Mouse (Mus musculus): ENCODE results near the gene Sertad3. TPM values are rescaled to one million over a fixed set of nuclear protein-coding genes. Genes with fewer than 3 reads are reported as not detected.

Sertad3 gene
- polyA plus RNA-seq (2017; shearing (Covaris generic)), result 61.8 TPM

GRCm38 (mm10) chr7:27473156-27473834 lies at the start of gene Sertad3:
Sertad3 (plus strand) TSS chr7:27473768.

DNA sequence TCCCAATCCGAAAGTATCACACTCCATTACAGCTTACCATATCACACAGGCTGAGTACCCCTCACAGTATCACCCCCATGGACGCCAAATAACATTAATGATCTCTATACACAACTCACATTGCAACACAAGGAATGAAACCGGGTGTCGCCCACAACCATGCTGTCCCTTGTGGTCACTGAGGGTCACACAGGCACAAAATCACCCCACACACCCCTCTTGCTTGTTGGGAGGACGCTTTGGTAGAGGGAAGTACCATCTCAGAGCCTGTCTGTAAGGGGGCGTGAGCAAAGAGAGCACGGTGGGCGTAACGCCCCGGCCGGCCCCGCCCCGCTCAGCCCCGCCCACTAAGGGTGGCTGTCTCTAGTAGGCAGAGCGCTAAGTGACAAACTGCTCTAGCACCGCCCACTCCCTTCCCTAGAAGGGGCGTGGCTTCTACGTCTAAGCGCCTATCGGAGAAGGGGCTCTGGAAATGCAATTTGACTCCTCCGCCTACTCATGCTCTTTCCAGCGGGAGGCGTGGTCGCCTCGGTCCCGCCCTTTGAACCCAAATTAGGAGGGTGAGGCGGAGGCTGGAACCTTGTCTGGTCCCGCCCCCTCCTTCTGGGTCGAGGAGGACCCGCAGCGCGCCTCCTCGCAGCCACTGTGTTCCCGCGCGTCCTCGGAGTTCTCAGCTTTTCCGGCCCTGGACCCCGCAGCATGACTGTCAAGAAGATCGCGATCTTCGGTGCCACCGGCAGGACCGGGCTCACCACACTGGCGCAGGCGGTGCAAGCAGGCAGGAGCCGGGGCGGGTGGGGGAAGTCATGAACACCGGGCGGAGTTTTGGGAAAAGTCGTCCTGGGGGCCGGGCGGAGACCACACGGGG lies 25.9 kb upstream of the Sertad3 start, which contains the start of the genes Sptbn4 and Blvrb:
Sptbn4 (minus strand) TSS at position 268 of the 868 bp plus-strand sequence.
Blvrb (plus strand) TSS at position 560 of the 868 bp plus-strand sequence.

DNA sequence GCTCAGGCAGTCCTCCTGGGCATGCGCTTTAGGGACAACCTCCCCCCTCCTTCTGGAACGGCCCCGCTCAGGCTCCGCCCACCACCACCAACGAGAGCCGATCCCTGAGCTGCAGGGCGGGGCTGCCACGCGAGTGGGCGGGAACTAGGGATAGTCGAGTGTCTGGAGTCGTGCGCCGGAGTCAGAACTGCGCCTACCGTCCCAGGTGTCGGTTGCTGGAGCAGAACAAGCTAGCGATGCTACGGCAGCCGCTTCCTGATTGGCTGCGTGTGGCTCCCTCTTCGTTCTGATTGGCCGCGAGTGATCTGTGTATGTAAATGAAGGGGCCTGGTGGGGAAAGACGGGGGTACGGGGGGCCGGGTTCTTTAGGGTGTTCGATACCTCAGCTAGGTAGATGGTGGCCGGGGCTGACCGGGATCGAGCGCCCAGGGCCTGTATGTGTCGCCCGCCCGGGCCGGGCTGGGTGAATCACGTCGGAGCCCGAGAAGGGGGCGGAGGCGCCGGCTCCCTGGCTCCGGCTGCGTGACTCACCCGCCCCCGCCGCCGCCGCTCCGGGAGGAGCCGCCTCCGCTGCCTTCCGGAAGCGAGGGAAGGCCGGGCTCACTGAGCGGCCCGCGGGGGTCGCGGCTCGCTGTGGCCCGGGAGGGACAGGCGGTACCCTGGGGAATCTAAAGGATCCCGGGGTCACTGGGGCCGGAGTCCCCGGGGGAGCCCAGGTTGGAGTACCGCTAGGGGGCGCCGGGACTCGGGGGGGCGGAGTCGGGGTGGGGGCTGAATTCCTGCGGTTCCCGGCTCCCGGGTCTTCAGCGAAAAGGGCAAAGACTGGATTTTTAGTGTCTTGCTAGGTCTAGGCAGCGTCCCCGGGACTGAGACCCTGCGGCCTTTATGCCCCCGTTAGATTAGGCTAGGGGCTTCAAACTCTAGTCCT lies 13.5 kb downstream of the Sertad3 start, which contains the start of gene Sertad1:
Sertad1 (plus strand) TSS at position 141 of the 928 bp plus-strand sequence.

DNA sequence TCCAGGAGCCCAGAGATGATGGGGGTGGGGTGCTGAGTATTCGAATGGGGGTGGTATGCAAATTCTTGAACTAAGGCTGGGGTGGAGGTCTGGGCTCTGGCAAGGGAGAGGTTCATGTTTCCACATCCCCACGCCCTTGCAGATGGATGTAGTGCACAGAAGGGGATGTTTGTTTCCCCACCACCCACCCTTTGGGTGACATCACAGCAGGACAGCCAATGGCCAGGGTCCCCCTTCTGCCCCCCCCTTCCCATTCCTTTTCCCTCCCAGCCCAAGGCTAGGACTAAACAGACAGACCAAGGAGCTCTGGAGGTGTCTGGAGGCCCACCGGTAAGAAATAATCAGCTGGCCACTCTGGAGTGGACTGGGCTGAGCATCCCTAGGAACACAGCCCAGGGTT lies 25.5 kb downstream of the Sertad3 start, which contains the start of gene Prx:
Prx (plus strand) TSS at position 289 of the 400 bp plus-strand sequence.

GRCm38 (mm10) chr7:27522967-27523366 lies 49.4 kb downstream of the Sertad3 start, which contains the start of gene Hipk4:
Hipk4 (plus strand) TSS chr7:27523267.

Other genes with a start within 250 kb of the Sertad3 start
- 3.1 TPM for gene Itpkc, start 245.1 kb upstream of the Sertad3 start, polyA plus RNA-seq (2017; shearing (Covaris generic))
- 29.0 TPM for gene Coq8b, start 240.7 kb upstream of the Sertad3 start, polyA plus RNA-seq (2017; shearing (Covaris generic))
- 0.29 TPM for gene Numbl, start 215.3 kb upstream of the Sertad3 start, polyA plus RNA-seq (2017; shearing (Covaris generic))
- 0.55 TPM for gene Ltbp4, start 136.1 kb upstream of the Sertad3 start, polyA plus RNA-seq (2017; shearing (Covaris generic))
- gene Shkbp1, start 117.7 kb upstream of the Sertad3 start, polyA plus RNA-seq (2017; shearing (Covaris generic)), result 101 TPM
- 1.2 TPM for gene Gm20479, start 116.3 kb upstream of the Sertad3 start, polyA plus RNA-seq (2017; shearing (Covaris generic))
- gene Sptbn4, start 26.1 kb upstream of the Sertad3 start, polyA plus RNA-seq (2017; shearing (Covaris generic)), result 0.33 TPM
- 16.2 TPM for gene Blvrb, start 25.8 kb upstream of the Sertad3 start, polyA plus RNA-seq (2017; shearing (Covaris generic))
- 95.7 TPM for gene Sertad1, start 13.1 kb downstream of the Sertad3 start, polyA plus RNA-seq (2017; shearing (Covaris generic))
- gene Prx, start 25.6 kb downstream of the Sertad3 start, polyA plus RNA-seq (2017; shearing (Covaris generic)), result 0.61 TPM
- 0.12 TPM for gene Hipk4, start 49.5 kb downstream of the Sertad3 start, polyA plus RNA-seq (2017; shearing (Covaris generic))
- 194 TPM for gene Pld3, start 79.5 kb downstream of the Sertad3 start, polyA plus RNA-seq (2017; shearing (Covaris generic))
- 32.6 TPM for gene 2310022A10Rik, start 79.5 kb downstream of the Sertad3 start, polyA plus RNA-seq (2017; shearing (Covaris generic))
- 96.3 TPM for gene Akt2, start 117.8 kb downstream of the Sertad3 start, polyA plus RNA-seq (2017; shearing (Covaris generic))
- not detected for gene Ttc9b, start 180.1 kb downstream of the Sertad3 start, polyA plus RNA-seq (2017; shearing (Covaris generic))
- gene Map3k10, start 200.8 kb downstream of the Sertad3 start, polyA plus RNA-seq (2017; shearing (Covaris generic)), result 1.7 TPM
- gene Zfp607b, start 215.6 kb downstream of the Sertad3 start, polyA plus RNA-seq (2017; shearing (Covaris generic)), result 8.0 TPM

Measured in CD4-positive, CD25-positive, alpha-beta regulatory T cell, adult 9 weeks (primary cell).